Mouse (Mus musculus) midbrain, postnatal 0 days (tissue): ENCODE data around the gene Tma7. TPM values are rescaled to one million over a fixed set of nuclear protein-coding genes. Genes with fewer than 3 reads are reported as not detected.

Experiments used
- ATAC-seq: fragments of 200-750 bp; cut with Nextera tagmentation; 2 replicates; pipeline ENCODE4 v1.8.0; 2017; ENCODE audit warnings: moderate number of reproducible peaks, mild to moderate bottlenecking, moderate TSS enrichment, moderate library complexity; ENCODE audit not compliant: low FRiP score
- DNase-seq: peaks from one replicate; pipeline ENCODE4 v3.0.0-alpha.2; 2015; ENCODE audit warnings: low spot score
- H3K27ac ChIP-seq: fragments of 300-500 bp; sonication (generic); 2 replicates; pipeline ENCODE4 v1.5.1; 2014; ENCODE audit warnings: low read depth, mild to moderate bottlenecking, low read length, mixed read lengths
- H3K27me3 ChIP-seq: fragments of 300-500 bp; sonication (generic); 2 replicates; pipeline ENCODE4 v1.6.1; 2014; ENCODE audit warnings: low read length, control low read depth, mixed read lengths; ENCODE audit not compliant: insufficient read depth
- H3K36me3 ChIP-seq: fragments of 300-500 bp; sonication (generic); 2 replicates; pipeline ENCODE4 v1.6.1; 2014; ENCODE audit warnings: low read length, control low read depth, mixed read lengths; ENCODE audit not compliant: insufficient read depth
- H3K4me1 ChIP-seq: fragments of 300-500 bp; sonication (generic); 2 replicates; pipeline ENCODE4 v1.6.1; 2014; ENCODE audit warnings: mild to moderate bottlenecking, control low read depth, antibody characterized with exemption, low read length, mixed read lengths; ENCODE audit not compliant: insufficient read depth
- H3K4me2 ChIP-seq: fragments of 300-500 bp; sonication (generic); 2 replicates; pipeline ENCODE4 v1.6.1; 2014; ENCODE audit warnings: low read depth, mild to moderate bottlenecking, low read length, mixed read lengths; ENCODE audit not compliant: poor library complexity, severe bottlenecking
- H3K4me3 ChIP-seq: fragments of 300-500 bp; sonication (generic); 2 replicates; pipeline ENCODE4 v1.5.1; 2014; ENCODE audit warnings: low read depth, mild to moderate bottlenecking, low read length, moderate library complexity
- H3K9ac ChIP-seq: fragments of 300-500 bp; sonication (generic); replicated peaks from 2 replicates; pipeline ENCODE4 v1.6.1; 2014; ENCODE audit warnings: mild to moderate bottlenecking, low read length, moderate library complexity, mixed read lengths; ENCODE audit not compliant: poor library complexity, severe bottlenecking
- H3K9me3 ChIP-seq: fragments of 300-500 bp; sonication (generic); 2 replicates; pipeline ENCODE4 v1.6.1; 2016; ENCODE audit warnings: low read length, control low read depth
- CTCF ChIP-seq: IDR thresholded peaks from 2 replicates; pipeline ENCODE4 v1.5.1; 2016; ENCODE audit warnings: antibody characterized with exemption, mild to moderate bottlenecking
- WGBS: fragments of 180-500 bp; shearing (Covaris S2); extraction: QIAGEN DNeasy Blood & Tissue Kit; methylation state at CpG from one replicate; pipeline ENCODE4 v1.1.7; 2014; 5-methylcytosine and 5-hydroxymethylcytosine counted together
- polyA plus RNA-seq: library from polyadenylated mRNA; unstranded; fragments of >200 nt; fragmentation: Nextera tagmentation; extraction: Ambion mirVana; gene quantifications from 2 replicates; pipeline ENCODE4 v1.2.1, GENCODE M21; 2015
- total RNA-seq: library from RNA; depleted of rRNA; stranded (reverse); fragments of >200 nt; gene quantifications from 2 replicates; pipeline ENCODE4 v1.2.3, GENCODE M21; 2014

The Tma7 gene
- total and polyA plus RNA-seq, 2 experiments from 2014 or later = 129 to 825 TPM

- no peak for ATAC-seq
- Histone ChIP-seq H3K27ac (no peak overlapping the region), H3K9ac (no peak overlapping the region), H3K4me1 (no peaks in the 10 kb centered on the region), H3K4me3 (no peak overlapping the region), H3K36me3 (no peaks in the 10 kb centered on the region), H3K9me3 (no peaks in the 10 kb centered on the region), H3K4me2 (no peak overlapping the region), H3K27me3 (no peaks in the 10 kb centered on the region)
- no peak for DNase-seq
- WGBS = 83% methylated on average over 7 of the region's 7 CpGs
- no peak for TF ChIP-seq CTCF
Measured at GRCm38 (mm10) chr9:109049316-109049715, 33.1 kb downstream of the Tma7 start.

- Histone ChIP-seq H3K27ac (no peak overlapping the region), H3K9me3 (no peaks in the 10 kb centered on the region), H3K9ac (no peak overlapping the region), H3K4me3 (no peak overlapping the region), H3K4me1 (no peaks in the 10 kb centered on the region), H3K36me3 (no peaks in the 10 kb centered on the region), H3K27me3 (no peaks in the 10 kb centered on the region), H3K4me2 (no peak overlapping the region)
- 41% methylated on average over 5 of the region's 5 CpGs for WGBS
- no peak for ATAC-seq
- peak; percentile 10 for DNase-seq
- TF ChIP-seq CTCF = peak; percentile 70
Measured at GRCm38 (mm10) chr9:109046306-109046705, 36.1 kb downstream of the Tma7 start.

- no peak for DNase-seq
- no peak for ATAC-seq
- 64% methylated on average over 7 of the region's 7 CpGs for WGBS
Measured at GRCm38 (mm10) chr9:109041351-109041750, 41.0 kb downstream of the Tma7 start.

GRCm38 (mm10) chr9:109040906-109041305 is 41.5 kb downstream of the Tma7 start:
- H3K4me3 ChIP-seq = no peak overlapping the region
- H3K4me1 ChIP-seq = 0 out of 2 replicates have a peak, but pooled peaks cover 3% of the 10 kb centered on the region
- no peak overlapping the region for H3K4me2 ChIP-seq
- H3K9me3 ChIP-seq = no peaks in the 10 kb centered on the region
- DNase-seq (no peak), ATAC-seq (no peak)
- no peak overlapping the region for H3K9ac ChIP-seq
- no peak overlapping the region for H3K27ac ChIP-seq
- TF ChIP-seq CTCF = no peak
- no peaks in the 10 kb centered on the region for H3K27me3 ChIP-seq
- H3K36me3 ChIP-seq = no peaks in the 10 kb centered on the region
- WGBS = 78% methylated on average over 6 of the region's 6 CpGs

More at GRCm38 (mm10) chr9:109041351-109041750, 41.0 kb downstream of the Tma7 start:
- Histone ChIP-seq H3K9ac (no peak overlapping the region), H3K27me3 (no peaks in the 10 kb centered on the region), H3K4me1 (0 out of 2 replicates have a peak, but pooled peaks cover 3% of the 10 kb centered on the region), H3K4me2 (no peak overlapping the region), H3K36me3 (no peaks in the 10 kb centered on the region), H3K9me3 (no peaks in the 10 kb centered on the region), H3K4me3 (no peak overlapping the region), H3K27ac (no peak overlapping the region)
- TF ChIP-seq CTCF = no peak

- H3K4me1 ChIP-seq = 0 out of 2 replicates have a peak, but pooled peaks cover 3% of the 10 kb centered on the region
- no peaks in the 10 kb centered on the region for H3K27me3 ChIP-seq
- no peaks in the 10 kb centered on the region for H3K9me3 ChIP-seq
- no peak for TF ChIP-seq CTCF
- H3K27ac ChIP-seq = no peak overlapping the region
- H3K9ac ChIP-seq = no peak overlapping the region
- no peak for DNase-seq
- WGBS = 81% methylated on average over 8 of the region's 8 CpGs
- H3K4me3 ChIP-seq = no peak overlapping the region
- no peak overlapping the region for H3K4me2 ChIP-seq
- H3K36me3 ChIP-seq = no peaks in the 10 kb centered on the region
- no peak for ATAC-seq
Measured at GRCm38 (mm10) chr9:109040216-109040615, 42.2 kb downstream of the Tma7 start.

- TF ChIP-seq CTCF = no peak
- ATAC-seq = no peak
- 88% methylated on average over 4 of the region's 4 CpGs for WGBS
- Histone ChIP-seq H3K27me3 (no peaks in the 10 kb centered on the region), H3K4me3 (no peak overlapping the region), H3K36me3 (no peaks in the 10 kb centered on the region), H3K9me3 (no peaks in the 10 kb centered on the region), H3K4me2 (no peak overlapping the region), H3K9ac (no peak overlapping the region), H3K4me1 (0 out of 2 replicates have a peak, but pooled peaks cover 3% of the 10 kb centered on the region), H3K27ac (no peak overlapping the region)
- no peak for DNase-seq
Measured at GRCm38 (mm10) chr9:109039681-109040080, 42.7 kb downstream of the Tma7 start.
